Mouse (Mus musculus) naive thymus-derived CD4-positive, alpha-beta T cell, adult 2 months (primary cell): ENCODE data around the gene Gtsf1l.

Source experiments
- DNase-seq: peaks from one replicate; pipeline ENCODE4 v3.0.0-alpha.2; 2011; ENCODE audit warnings: low read depth

Gene Gtsf1l

GRCm38 (mm10) chr2:163051691-163052090, 36.0 kb downstream of the Gtsf1l start:
- no peak for DNase-seq

- no peak for DNase-seq
Measured at GRCm38 (mm10) chr2:163049116-163049515, 38.5 kb downstream of the Gtsf1l start.

- peak; percentile 69 for DNase-seq
Measured at GRCm38 (mm10) chr2:163048125-163048524, 39.5 kb downstream of the Gtsf1l start.

- no peak for DNase-seq
Measured at GRCm38 (mm10) chr2:163039940-163040339, 47.7 kb downstream of the Gtsf1l start.
